Mouse (Mus musculus) Patski (cell line): Measurements from ENCODE around the gene Bcl11a. TPM values are rescaled to one million over a fixed set of nuclear protein-coding genes. Genes with fewer than 3 reads are reported as not detected.

Source experiments
- ATAC-seq: fragments of 100-300 bp; one replicate; pipeline ENCODE4 v1.8.0; 2021
- CTCF ChIA-PET: fragments of 350-600 bp; sonication (Branson Sonifier 250); formaldehyde crosslinking; loops from one replicate; lab custom pipeline; 2022; ENCODE audit warnings: inconsistent platforms; lab: Charles Lee
- POLR2A ChIA-PET: fragments of 350-600 bp; sonication (Branson Sonifier 250); formaldehyde crosslinking; loops from one replicate; lab custom pipeline; 2022; ENCODE audit warnings: antibody characterized with exemption, inconsistent platforms; lab: Charles Lee
- DNase-seq: peaks from one replicate; pipeline ENCODE4 v3.0.0-alpha.2; 2011; ENCODE audit warnings: low read depth, low spot score
- H3K27me3 ChIP-seq: fragments of 371-371 bp; one replicate; pipeline ENCODE4 v1.5.1; 2021
- CTCF ChIP-seq: fragments of 100-300 bp; IDR thresholded peaks from one replicate; pipeline ENCODE4 v1.5.1; 2021
- in situ Hi-C: fragments of 300-500 bp; cut with MboI; formaldehyde crosslinking; loops from 3 replicates; pipeline ENCODE4 v1.11.1; 2018; ENCODE audit warnings: low pct_unique_long_range_greater_than_20kb, mixed read lengths
- polyA plus RNA-seq: library from polyadenylated mRNA; unstranded; gene quantifications from one replicate; pipeline ENCODE4 v1.2.3, GENCODE M21; 2021

The Bcl11a gene
- polyA plus RNA-seq, 1 experiment from 2014 or later, result not detected

DNA sequence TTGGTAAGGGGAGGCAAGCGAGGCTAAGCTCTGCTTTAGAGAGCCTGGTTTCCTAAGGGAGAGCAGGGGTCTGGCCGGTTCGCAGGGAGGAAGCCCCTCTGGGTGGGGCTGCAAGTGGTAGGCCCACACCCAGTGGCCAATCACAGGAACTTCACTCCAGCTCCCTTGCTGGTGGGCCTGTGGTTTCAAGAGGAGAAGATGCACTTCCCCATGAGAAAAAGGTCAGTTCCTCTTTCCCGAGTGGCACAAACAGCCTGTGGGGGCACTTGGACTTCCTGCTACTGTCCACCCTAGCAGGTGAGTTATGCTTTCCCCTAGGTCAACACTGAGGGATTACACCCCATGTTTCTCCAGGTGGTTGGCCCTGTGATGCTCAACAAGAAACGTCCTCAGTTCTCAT lies 107.1 kb downstream of the Bcl11a start:
- H3K27me3 ChIP-seq, result peaks cover 34% of the 10 kb centered on the region
- in situ Hi-C loops, result no loop called here
- ATAC-seq (no peak), DNase-seq (no peak)
- ChIA-PET CTCF (no interaction called here), POLR2A (no interaction called here)
- TF ChIP-seq CTCF, result no peak

DNA sequence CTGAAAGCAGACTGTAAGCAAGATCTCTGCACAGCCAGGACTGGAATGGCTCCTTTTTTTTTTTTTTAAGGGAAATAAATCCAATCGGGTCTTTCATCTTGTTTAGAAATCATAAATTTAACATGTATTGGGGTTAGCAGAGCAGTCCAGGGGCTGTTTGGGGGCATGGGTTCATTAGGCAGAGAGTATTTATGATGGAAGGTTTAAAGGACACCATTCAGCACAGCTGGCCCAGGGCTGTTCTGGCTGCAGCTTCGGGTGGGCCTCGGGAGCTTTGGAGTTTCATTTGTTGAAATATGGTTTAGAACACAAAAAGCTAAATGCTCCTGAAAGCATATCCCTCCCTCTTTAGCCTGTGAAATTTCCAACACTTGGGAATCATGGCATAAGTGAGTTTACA lies 112.6 kb downstream of the Bcl11a start:
- TF ChIP-seq CTCF, result no peak
- no peak for DNase-seq
- no peak for ATAC-seq
- in situ Hi-C loops, result no loop called here
- H3K27me3 ChIP-seq, result peaks cover 24% of the 10 kb centered on the region
- CTCF ChIA-PET, result no interaction called here
- POLR2A ChIA-PET, result no interaction called here

DNA sequence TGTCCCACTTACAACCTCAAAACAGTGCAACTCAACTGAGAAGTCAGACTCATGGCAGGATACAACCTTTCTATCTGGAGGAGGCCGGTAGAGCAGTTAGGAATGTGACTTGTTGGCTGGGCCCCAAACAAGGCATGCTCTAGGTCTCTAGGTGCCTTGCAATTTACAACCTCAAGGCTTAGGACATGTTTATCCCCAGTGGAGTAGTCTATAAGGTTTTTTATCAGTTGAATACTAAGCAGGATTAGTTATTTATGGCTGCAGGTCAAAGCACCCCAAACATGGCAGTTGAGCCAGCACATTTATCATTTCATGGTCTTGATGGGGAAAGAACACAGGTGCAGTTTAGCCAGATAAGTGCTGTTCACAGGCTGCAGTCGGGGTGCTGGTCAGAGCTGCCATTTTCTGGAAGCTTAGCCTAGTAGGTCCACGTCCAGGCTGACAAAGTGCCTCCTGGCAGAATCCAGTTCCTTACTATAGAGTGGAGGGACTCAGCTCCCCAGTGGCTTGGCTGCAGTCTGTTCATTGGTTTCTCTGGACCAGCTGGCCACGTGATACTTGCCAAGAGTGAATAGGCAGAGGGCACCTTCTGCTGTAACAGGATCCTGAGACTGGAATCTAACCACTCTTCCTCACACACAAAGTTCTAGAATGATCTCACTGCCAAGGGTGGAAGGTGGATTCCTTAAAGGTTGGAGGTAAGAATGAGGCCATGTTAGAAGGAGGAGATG lies 118.8 kb downstream of the Bcl11a start:
- in situ Hi-C loops, result no loop called here
- ChIA-PET POLR2A (no interaction called here), CTCF (interaction anchor here (1.9 kb wide), 1 partner anchor 12 kb away, joined by 4 read pairs; no protein-coding TSS in a partner anchor)
- ATAC-seq, result no peak
- no peak for DNase-seq
- H3K27me3 ChIP-seq, result peaks cover 24% of the 10 kb centered on the region
- no peak for TF ChIP-seq CTCF

DNA sequence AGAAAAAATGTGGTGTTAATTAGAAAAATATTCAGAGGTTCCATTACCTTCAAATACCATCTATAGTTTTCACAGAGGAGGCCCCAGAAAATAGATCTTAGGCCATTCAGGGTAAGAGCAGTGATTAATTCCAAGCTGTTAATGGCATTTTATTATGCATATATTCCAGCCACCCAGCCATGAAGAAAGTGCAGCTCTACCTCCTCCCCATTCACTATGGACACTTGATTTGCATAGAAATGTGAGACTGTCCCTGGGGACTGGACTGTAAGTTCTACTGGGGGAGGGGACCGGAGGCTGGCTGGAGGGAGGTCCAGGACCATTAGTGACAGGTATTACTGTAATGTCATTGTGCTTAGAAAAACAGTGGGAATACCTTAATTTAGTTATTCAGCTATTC lies 119.6 kb downstream of the Bcl11a start:
- ChIA-PET CTCF (interaction anchor here (1.9 kb wide), 1 partner anchor 11 kb away, joined by 4 read pairs; no protein-coding TSS in a partner anchor), POLR2A (no interaction called here)
- TF ChIP-seq CTCF, result no peak
- ATAC-seq (no peak), DNase-seq (no peak)
- H3K27me3 ChIP-seq, result peaks cover 21% of the 10 kb centered on the region
- in situ Hi-C loops, result no loop called here

DNA sequence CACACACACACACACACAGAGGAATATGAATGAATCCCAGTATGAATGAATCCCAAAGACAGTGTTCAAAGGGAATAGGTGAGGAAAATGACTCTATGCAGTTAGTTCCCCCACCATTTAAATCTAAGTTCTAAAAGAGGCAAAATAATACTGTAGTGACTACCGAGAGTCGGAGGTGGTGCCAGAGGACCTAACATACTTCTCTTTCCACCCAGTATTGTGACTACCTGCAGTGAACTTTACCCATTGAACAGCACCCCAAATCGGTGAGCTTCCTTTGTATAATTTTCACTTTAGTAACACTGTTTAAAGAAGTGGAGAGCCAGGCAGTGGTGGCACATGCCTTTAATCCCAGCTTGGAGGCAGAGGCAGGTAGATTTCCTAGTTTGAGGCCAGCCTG lies 121.7 kb downstream of the Bcl11a start:
- no peak for DNase-seq
- in situ Hi-C loops, result no loop called here
- ATAC-seq, result no peak
- TF ChIP-seq CTCF, result no peak
- peaks cover 27% of the 10 kb centered on the region for H3K27me3 ChIP-seq
- ChIA-PET CTCF (interaction anchor here (0.7 kb wide), 1 partner anchor 24 kb away, joined by 3 read pairs; no protein-coding TSS in a partner anchor), POLR2A (no interaction called here)

DNA sequence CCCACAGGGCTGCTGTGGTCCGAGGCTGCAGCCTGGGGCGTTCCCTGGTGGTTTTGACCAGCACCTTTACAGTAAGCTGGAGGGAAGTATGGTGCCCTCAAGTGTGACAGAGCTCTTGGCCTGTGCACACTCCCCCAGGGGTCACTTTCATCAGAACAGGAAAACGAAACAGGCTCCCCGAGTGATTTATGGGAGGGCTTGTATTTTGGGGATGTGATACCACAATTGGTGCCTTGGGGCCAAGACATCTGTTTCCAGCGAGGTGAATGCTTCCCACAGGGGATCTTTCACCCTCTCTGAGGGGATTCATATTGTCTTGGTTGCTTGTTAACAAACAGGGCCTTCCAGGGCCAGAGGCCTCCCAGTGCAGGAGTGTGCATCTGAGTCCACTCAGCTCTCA lies 122.5 kb downstream of the Bcl11a start:
- ChIA-PET CTCF (interaction anchor here (0.7 kb wide), 1 partner anchor 25 kb away, joined by 3 read pairs; no protein-coding TSS in a partner anchor), POLR2A (no interaction called here)
- in situ Hi-C loops, result no loop called here
- no peak for ATAC-seq
- DNase-seq, result no peak
- H3K27me3 ChIP-seq, result peaks cover 33% of the 10 kb centered on the region
- no peak for TF ChIP-seq CTCF

DNA sequence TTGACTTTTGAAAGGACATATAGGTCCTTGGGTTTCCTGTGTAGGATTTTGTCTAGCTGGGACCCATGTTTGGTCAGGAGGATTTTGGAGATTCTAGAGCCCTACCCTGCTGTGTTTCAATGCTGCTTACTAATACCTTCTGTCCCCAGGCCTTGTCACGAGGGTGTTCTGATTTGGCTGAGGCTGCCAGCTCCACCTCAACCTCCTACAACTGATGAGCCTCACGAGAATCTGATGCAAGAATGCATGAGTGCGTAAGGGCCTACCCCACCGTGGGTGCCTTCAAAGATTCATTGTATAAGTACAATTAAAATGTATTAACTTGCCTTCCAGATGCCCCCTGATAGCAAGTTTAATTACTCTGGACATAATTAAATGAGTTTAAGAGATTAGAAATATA lies 123.4 kb downstream of the Bcl11a start:
- ATAC-seq, result no peak

DNA sequence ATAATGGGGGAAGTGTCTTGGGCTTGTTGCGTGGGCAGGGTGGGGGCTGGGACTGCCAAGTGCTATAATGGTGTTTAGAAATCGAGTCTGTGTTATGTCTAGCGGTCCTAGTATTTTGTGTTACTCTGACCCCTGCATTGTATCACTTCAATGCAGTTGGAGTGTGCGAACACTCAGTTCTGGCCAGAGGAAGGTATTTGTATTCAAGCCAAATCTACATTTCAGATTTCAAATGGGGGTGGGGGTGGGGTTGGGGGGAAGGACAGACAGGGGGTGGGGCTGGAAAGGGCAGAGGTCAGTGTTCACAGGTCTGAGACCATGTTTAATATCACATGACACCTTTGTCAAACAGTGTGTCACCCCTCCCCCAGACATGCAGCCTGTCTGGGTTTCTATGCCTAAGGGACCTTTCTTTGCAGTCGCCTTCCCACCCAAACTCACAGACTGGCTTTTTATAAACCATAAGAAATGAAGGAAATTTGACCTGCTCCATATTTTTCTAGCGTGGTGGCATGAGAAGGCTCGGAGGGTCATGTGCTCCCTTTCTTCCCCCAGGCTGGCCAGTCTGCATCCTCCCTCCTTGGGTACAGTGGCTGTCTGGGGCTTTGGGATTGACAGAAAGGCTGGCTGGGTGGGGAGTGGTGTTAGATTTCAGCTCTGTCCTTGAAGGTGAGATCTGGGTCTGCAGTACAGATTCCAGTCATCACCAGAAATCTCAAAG lies 124.9 kb downstream of the Bcl11a start:
- in situ Hi-C loops, result no loop called here
- ChIA-PET CTCF (interaction anchor here (1.4 kb wide), 1 partner anchor 11 kb away, joined by 3 read pairs; no protein-coding TSS in a partner anchor), POLR2A (no interaction called here)
- H3K27me3 ChIP-seq, result peaks cover 37% of the 10 kb centered on the region
- ATAC-seq, result no peak
- TF ChIP-seq CTCF, result no peak
- DNase-seq, result no peak

More for the DNA sequence above, 123.4 kb downstream of the Bcl11a start:
- H3K27me3 ChIP-seq, result peaks cover 37% of the 10 kb centered on the region
- ChIA-PET POLR2A (no interaction called here), CTCF (interaction anchor here (1.4 kb wide), 1 partner anchor 13 kb away, joined by 3 read pairs; no protein-coding TSS in a partner anchor)
- no peak for TF ChIP-seq CTCF
- in situ Hi-C loops, result no loop called here
- no peak for DNase-seq

DNA sequence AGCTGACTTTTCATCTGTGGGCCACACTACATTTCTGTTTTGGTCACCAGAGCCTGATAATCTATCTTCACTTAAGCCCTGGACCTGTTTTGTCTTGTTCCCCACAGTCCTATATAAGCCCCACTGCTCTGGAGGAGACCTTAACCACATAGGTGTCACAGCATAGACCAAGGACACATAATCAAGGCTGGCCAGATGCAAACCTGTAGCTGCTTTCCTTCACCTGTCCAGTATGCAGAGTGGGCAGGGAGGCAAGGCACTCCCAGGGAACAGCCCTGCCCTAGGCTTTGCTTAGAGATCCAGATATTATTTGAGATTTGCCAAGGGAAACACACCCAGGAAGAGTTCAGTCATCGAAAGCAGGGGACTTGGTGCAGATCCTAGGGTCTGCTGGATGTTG lies 125.6 kb downstream of the Bcl11a start:
- no peak for DNase-seq
- ChIA-PET CTCF (no interaction called here), POLR2A (no interaction called here)
- ATAC-seq, result no peak
- in situ Hi-C loops, result no loop called here
- peaks cover 34% of the 10 kb centered on the region for H3K27me3 ChIP-seq
- TF ChIP-seq CTCF, result no peak

DNA sequence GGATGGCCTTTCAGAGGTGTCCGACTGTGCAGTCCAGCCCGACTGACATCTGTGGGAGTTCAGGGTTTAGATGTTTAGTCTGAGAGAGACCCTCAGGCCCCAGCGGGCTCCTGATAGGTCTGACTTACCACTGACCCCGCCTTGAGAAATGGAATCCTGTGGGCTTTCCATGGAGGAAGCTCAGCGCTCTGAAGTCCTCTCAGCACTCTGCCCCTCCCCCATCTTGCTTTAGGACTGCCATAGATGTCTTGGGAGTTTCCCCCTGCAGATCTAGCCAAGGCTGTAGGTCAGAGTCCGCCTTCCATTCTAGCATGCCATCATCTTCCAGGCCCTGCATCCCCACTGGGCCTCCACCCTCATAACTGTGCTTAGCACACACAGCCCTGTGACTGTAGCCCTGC lies 131.1 kb downstream of the Bcl11a start:
- TF ChIP-seq CTCF, result no peak
- ATAC-seq (no peak), DNase-seq (no peak)
- in situ Hi-C loops, result no loop called here
- peaks cover 13% of the 10 kb centered on the region for H3K27me3 ChIP-seq
- ChIA-PET POLR2A (no interaction called here), CTCF (interaction anchor here (1.6 kb wide), 1 partner anchor 11 kb away, joined by 4 read pairs; no protein-coding TSS in a partner anchor)
